Mouse (Mus musculus) thymus, adult 2 months (tissue): ENCODE data around the gene A730049H05Rik.

Source experiments
- CTCF ChIP-seq: fragments of 200-500 bp; IDR thresholded peaks from 2 replicates; pipeline ENCODE4 v1.5.1; 2012; ENCODE audit warnings: mild to moderate bottlenecking, control low read depth, low read length, moderate library complexity, borderline replicate concordance; ENCODE audit not compliant: control insufficient read depth, poor library complexity, insufficient read depth; ENCODE audit errors: extremely low read depth
- POLR2A ChIP-seq: fragments of 200-500 bp; IDR thresholded peaks from 2 replicates; pipeline ENCODE4 v1.6.1; 2012; ENCODE audit warnings: mild to moderate bottlenecking, low read length, control low read depth, moderate library complexity; ENCODE audit not compliant: control insufficient read depth, poor library complexity, insufficient read depth; ENCODE audit errors: extremely low read depth

GRCm38 (mm10) chr6:92843474-92843873 lies 27.2 kb downstream of the A730049H05Rik start:
- TF ChIP-seq POLR2A (no peak), CTCF (no peak)
